15 mouse cellular contexts compared by ENCODE assay signal in genomic region chr3:130932723-130933122, GRCm38 (mm10).
"Had no signal": no experiment of that assay in that cellular context is flagged by ENCODE, and none has a peak within 500 bp of the region (broad histone marks: within the 10 kb centered on the region; RNA-seq: fewer than 3 reads in every experiment).

No protein-coding gene starts in this region.

- H3K4me3 ChIP-seq: layer of hippocampus, adult 2 months; limb, embryonic 13.5 days; liver, embryonic 15.5 days; midbrain, embryonic 12.5 days; neural tube, embryonic 15.5 days; stomach, embryonic 15.5 days had no signal

- H3K9me3 ChIP-seq: limb, embryonic 13.5 days; liver, embryonic 15.5 days; midbrain, embryonic 12.5 days; neural tube, embryonic 15.5 days; stomach, embryonic 15.5 days had no signal

- H3K4me1 ChIP-seq: liver, embryonic 15.5 days; stomach, embryonic 15.5 days had no signal

- ATAC-seq: lung, postnatal 0 days had no signal

- H3K27ac ChIP-seq: kidney, postnatal 0 days; layer of hippocampus, adult 2 months; limb, embryonic 13.5 days; liver, embryonic 15.5 days; midbrain, embryonic 12.5 days; neural tube, embryonic 15.5 days; stomach, embryonic 15.5 days had no signal

- H3K36me3 ChIP-seq: limb, embryonic 13.5 days; liver, embryonic 15.5 days; midbrain, embryonic 12.5 days; neural tube, embryonic 15.5 days; stomach, embryonic 15.5 days had no signal

- H3K27me3 ChIP-seq: liver, embryonic 15.5 days; neural tube, embryonic 15.5 days; stomach, embryonic 15.5 days had no signal

- DNase-seq: kidney, adult 9 months; kidney, postnatal 36 days; lung, adult 2 months; lung, postnatal 36 days; spleen, adult 18-20 months; thymus, postnatal 4 days had no signal

- H3K4me2 ChIP-seq: limb, embryonic 13.5 days; liver, embryonic 11.5 days; liver, embryonic 15.5 days; midbrain, embryonic 12.5 days; neural tube, embryonic 15.5 days; stomach, embryonic 15.5 days had no signal

- H3K9ac ChIP-seq: limb, embryonic 13.5 days; liver, embryonic 15.5 days; midbrain, embryonic 12.5 days; neural tube, embryonic 15.5 days; stomach, embryonic 15.5 days had no signal
